Mouse (Mus musculus) forebrain, embryonic 10.5 days (tissue): ENCODE data around the gene Dcn. TPM values are rescaled to one million over a fixed set of nuclear protein-coding genes. Genes with fewer than 3 reads are reported as not detected.

Experiments used
- polyA plus RNA-seq: library from polyadenylated mRNA; unstranded; fragments of >200 nt; fragmentation: Nextera tagmentation; extraction: Ambion mirVana; gene quantifications from 2 replicates; pipeline ENCODE4 v1.2.1, GENCODE M21; 2016

Gene Dcn
- polyA plus RNA-seq, 1 experiment from 2014 or later, result 4.5 TPM

Other genes starting within 250 kb of the Dcn start
- 49.1 and 52.8 TPM in 2 replicates for gene Lum, start 85.5 kb downstream of the Dcn start, polyA plus RNA-seq
- gene Kera, start 127.3 kb downstream of the Dcn start, polyA plus RNA-seq, result not detected in 2 replicates
- 0.23 and 0.61 TPM in 2 replicates for gene Epyc, start 164.5 kb downstream of the Dcn start, polyA plus RNA-seq
- gene Ccer1, start 213.4 kb downstream of the Dcn start, polyA plus RNA-seq, result not detected in 2 replicates
- not detected in 2 replicates for gene C030005K15Rik, start 247.1 kb downstream of the Dcn start, polyA plus RNA-seq